Mouse (Mus musculus) 3134 (cell line): ENCODE measurements at regions not wholly inside any gene's neighbourhood (a gene's known extent, or its start where the extent isn't known, plus 50 kb on each side); places are given as distances from the start of the nearest gene placed in this dataset.

Source experiments
- DNase-seq: peaks from one replicate; pipeline ENCODE4 v3.0.0-alpha.2; 2011; ENCODE audit warnings: low spot score; ENCODE audit not compliant: insufficient read length; ENCODE audit errors: extremely low read depth

DNA sequence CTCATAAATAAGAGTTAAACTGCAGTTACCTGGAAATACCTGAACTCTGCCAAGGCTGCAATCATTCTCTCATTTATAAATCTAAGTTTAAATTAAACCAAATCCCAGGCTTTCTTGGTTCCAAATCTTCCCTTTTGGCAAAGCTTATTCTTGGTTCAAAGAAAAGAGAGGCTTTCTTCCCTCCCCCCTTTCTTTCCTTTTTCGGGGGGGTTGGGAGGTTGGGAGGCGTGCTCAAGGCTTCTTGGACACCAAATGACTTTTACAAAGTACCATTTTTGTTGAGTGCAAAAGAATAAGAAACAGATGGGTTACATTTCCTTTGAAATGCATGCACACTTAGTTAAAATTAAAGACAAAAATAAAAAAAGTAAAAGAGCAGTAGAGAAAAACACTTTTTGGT, 105.4 kb upstream of the Mroh9 start:
- no peak for DNase-seq

DNA sequence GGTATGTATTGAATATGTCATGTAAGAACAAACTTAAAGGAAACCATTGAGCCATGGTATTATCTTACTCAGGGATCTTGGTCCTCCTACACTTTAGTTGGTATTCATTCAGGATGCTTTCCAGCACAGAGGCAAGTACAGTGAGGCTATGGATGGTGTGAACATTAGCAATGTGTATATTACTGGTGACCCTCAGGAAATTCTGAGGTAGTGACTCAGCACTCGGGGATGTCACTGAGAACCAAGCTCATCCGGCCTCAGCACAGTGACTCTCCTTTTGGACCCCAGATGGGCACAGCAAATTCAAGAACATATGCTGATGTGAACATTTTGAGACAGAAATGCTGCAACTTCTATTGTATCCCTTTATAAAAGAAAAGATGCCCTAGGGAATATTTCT, 96.4 kb upstream of the Mroh9 start:
- DNase-seq: peak; percentile 28

DNA sequence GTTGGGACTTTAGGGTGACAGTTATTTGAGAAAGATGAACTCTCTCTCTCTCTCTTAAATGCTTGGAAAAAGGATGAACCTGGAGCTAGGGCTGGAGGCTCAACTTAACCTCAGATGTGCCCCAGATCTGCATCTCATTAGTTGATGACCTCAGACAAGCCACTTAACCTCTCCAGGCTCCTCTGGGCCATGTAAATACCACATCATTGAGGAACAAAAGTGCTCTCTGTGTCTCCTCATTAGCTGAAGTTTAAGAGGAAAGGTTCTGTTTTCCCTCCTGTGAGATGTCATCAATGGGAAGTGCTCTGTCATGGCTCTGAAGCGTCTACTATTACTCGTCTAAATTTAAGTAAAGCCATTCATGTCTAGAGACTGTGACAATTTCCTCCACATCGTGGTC, 91.5 kb upstream of the Mroh9 start:
- DNase-seq: no peak

DNA sequence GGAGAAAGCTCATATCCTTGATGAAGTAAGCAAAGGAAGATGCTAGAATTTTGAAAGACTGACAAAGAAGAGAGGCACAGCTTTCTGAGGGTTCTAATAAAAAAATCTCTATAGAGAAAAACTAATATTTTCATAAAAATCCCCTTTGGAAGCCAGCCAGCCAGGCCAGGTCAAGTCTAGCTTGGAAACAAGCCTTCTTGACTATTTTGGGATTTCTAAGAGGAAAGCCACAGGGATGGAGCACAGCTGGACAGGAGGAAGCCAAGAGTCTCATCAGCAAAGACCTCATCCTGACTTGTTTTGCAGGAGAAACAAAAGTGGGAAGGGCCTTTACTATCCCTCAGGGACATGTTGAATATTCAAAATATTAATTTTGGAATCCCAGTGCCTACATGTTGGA, 81.6 kb upstream of the Mroh9 start:
- no peak for DNase-seq

DNA sequence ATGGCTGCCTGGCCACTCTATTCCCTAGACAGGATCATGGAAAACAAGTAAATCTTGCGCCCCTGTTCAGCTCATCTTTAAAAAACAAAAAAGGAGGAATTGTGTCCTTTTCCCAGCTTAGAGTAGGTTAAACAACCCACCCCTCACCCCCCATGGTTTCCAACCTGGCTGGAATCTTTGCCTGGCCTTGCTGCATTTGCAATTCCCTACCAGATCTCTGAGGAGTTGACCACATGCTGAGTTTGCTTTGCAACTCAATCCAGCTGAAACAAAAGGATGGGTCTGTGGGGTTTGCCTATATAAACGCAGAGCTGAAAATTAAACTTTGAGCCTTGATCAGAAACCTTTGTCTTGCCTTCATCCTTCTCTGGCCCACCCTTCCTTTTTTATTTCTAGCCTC, 78.2 kb upstream of the Mroh9 start:
- no peak for DNase-seq

DNA sequence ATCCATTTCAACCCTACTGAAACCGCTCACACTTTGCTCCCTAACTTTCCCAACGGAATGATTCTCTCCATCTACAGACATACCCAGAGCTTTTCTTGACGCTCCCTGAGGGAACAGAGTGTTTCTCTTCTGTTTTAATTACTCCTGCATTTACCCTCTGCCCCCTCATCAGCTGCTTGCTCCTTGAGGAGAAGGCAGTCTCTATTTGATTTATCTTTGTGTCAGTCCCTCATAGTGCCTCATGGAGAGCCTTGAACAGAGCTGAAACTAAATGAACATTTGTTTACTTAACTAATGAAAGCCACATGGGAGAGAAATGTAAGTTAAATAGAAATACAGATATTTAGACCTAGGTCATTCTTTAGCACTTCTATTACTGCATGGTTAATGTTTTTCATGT, 74.4 kb upstream of the Mroh9 start:
- DNase-seq: no peak

DNA sequence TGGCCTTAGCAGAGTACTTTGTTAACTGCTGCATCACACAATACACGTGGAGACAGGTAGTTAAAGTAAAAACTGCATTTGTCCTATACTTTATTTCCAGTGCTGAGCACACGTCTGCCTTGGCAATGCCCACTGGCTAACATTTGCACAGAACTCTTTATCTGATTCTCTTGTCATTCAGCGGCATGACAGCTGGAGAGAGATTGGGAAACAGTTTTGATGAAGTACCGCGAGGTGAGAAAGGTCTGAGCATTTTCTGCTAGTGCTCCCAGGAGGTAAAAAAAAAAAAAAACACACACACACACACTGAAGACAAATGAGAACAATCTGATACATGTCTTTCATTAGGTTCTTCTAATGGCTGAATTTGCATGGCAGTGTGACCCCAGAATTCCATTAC, 73.0 kb upstream of the Mroh9 start:
- no peak for DNase-seq

DNA sequence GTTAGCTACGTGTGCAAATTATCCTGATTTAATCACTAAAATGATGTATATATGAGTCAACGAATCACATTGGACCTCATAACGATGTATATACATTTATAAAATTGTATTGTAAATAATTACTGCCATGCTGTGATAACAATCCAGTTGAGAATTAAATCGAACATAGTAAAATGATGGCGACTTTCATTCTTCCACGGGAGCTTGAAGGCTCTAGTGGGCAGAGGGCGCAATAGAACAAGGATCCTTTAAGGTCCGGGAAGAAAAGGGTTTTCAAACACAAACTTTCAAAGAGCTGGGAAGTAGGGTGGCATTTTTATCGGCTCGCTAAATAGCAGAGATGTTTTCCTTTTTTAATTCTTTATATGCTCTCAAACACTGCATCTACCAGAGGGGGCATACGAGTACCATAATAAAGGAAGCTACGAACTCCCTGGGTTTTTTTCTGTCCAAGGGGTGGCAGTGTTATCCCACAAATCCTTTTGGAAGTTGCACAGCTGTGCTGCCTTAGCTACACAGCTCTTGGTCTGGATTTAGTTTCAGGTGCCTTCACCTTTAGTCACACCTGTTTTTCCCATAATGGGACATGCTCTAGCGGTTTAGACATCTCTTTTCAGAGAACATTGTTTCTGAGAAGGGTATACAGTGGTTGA, 64.9 kb upstream of the Mroh9 start:
- DNase-seq: peak; percentile 44

DNA sequence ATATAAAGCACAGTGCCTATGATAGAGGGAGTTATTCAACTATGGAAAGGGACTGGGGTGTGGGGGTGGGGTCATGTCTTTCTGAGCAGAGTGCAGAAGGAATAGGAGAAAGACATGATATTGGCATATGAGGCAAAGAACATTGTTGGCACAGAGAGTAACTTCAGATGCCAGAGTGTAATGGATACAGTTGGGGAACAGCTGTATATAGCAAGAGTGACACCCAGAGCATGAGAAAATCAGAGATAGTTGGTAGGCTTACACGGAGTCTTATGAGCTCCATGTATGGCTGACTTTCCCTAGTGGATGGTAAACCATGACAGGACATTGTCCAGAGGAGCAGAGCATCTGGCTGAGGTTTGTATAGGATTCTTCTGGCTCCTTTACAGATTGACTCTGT, 61.2 kb upstream of the Mroh9 start:
- no peak for DNase-seq

DNA sequence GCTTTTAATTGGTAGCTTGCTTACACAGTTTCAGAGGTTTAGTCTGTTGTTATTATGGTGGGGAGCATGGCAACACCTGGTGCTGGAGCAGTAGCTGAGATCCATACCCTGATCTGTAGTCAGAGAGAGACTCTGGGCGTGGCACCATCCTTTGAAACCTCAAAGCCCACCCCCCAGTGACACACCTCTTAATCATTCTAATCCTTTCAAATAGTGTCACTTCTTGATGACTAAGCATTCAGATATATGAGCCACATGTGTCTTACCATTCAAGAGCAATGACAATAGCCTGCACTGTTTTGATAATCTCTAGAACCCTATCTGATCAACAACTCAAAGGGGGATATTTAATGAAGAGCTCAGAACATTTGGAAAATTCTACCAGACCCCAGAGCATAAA, 57.6 kb upstream of the Mroh9 start:
- peak; percentile 12 for DNase-seq

DNA sequence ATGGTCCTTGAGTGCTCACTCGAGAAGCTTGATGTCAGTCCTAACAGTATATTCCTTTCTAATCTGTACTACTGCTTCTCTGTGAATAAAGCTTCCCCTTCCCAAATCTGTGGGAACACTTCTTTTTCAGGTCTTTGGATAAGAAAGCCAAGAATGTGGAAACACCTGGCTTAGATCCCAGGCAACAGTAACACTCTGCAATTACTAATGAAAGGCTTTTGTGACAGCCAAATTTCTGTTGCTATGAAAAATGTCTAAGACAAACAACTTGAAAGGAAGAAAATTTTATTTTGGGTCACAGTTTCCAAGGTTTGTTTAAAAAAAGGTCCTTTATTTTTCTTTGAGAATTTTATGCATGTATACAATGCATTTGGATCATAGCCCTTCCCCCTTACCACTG, 56.0 kb upstream of the Mroh9 start:
- DNase-seq: no peak

DNA sequence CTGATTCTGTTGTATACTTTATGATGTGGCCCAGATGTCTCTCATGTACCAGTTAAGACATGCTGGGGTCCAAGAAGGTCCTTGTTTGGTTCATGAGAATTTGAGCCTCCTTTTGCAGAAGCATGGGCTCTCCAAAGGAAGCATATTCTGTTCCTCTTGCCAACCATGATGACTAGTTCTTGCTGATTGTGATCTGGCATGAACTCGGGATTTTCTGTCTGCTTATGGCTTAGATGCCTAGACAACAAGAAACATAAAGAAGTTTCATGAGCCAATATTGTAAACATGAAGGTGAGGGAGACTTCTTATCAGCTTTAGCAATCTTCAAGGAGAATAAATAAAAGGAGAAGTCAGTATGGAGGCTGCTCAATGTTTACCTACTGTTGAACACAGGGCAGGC, 52.7 kb upstream of the Mroh9 start:
- no peak for DNase-seq
